Mouse (Mus musculus): ENCODE data around the gene Rcc1l. TPM values are rescaled to one million over a fixed set of nuclear protein-coding genes. Genes with fewer than 3 reads are reported as not detected.

Gene Rcc1l
- polyA plus RNA-seq, 1 experiment = 14.5 TPM

GRCm38 (mm10) chr5:134147194-134147753, 29.3 kb downstream of the Rcc1l start:
- no peak overlapping the region for H3K4me3 ChIP-seq (ENCODE audit: insufficient read depth, low read length)
- no peaks in the 10 kb centered on the region for H3K4me1 ChIP-seq (ENCODE audit: control insufficient read depth, insufficient read depth, low read length)
- TF ChIP-seq POLR2A (IDR thresholded peaks at IDR 0.05; ENCODE audit: extremely low read depth, insufficient read depth, low read length) (no peak), CTCF (IDR thresholded peaks at IDR 0.05; ENCODE audit: extremely low read depth, insufficient read depth, low read length) (no peak)
- no peak overlapping the region for H3K27ac ChIP-seq (ENCODE audit: insufficient read depth, low read length)

DNA sequence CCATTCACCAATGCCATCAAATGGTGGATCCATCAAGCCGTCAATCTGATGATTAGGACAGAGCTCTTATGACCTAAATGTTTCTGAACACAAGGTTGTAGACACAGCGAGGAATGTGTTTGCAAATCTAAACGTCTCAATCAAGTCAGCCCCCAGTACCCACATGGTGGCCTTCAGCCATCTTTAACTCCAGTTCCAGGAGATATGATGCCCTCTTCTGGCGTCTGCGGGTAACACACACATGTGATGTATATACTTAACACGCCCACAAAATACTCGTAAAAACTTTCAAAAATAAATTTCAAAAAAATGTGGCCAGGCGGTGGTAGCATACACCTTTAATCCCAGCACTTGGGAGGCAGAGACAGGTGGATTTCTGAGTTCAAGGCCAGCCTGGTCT, 31.6 kb downstream of the Rcc1l start:
- no peak overlapping the region for H3K27ac ChIP-seq (ENCODE audit: insufficient read depth, low read length)
- no peaks in the 10 kb centered on the region for H3K4me1 ChIP-seq (ENCODE audit: control insufficient read depth, insufficient read depth, low read length)
- TF ChIP-seq POLR2A (IDR thresholded peaks at IDR 0.05; ENCODE audit: extremely low read depth, insufficient read depth, low read length) (no peak), CTCF (IDR thresholded peaks at IDR 0.05; ENCODE audit: extremely low read depth, insufficient read depth, low read length) (no peak)
- H3K4me3 ChIP-seq (ENCODE audit: insufficient read depth, low read length) = no peak overlapping the region

DNA sequence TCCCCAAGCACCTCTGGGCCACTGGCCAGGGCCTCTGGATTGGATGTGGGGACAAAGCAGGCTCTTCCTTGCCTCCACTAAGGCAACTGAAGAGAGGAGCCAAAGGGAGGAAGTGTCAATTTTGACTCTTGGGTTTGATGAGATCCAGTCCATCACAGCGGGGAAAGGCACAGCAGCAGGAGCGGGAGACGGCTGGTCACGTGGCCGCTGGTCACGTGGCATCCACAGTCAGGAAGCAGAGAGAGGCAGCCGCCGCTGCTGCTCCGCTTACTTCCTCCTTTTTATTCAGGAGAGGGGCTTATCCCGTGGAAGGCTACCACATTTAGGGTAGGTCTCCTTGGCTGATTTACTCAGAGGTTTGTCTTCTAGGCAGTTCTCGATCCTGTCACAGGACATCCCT, 34.2 kb downstream of the Rcc1l start:
- no peaks in the 10 kb centered on the region for H3K4me1 ChIP-seq (ENCODE audit: control insufficient read depth, insufficient read depth, low read length)

DNA sequence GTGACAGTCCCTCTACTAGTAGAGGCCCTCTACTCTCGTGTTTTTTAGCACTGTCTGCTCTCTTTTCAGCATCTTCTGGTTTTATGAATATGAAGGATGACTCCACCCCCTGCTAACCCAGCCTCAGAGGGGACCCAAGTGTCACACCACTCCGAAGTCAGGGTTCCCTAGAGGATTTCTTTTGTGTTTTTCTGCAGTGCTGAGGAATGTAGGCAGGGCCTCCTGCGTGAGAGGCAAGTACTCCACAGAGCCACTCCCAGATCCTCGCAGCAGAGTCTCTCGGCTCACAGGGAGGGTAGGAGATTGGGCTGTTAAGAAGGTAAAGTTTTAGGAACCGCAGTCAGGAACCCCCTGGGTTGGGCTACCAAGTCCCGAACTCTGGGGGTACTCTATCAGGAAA, 35.3 kb downstream of the Rcc1l start:
- no peaks in the 10 kb centered on the region for H3K4me1 ChIP-seq (ENCODE audit: control insufficient read depth, insufficient read depth, low read length)
- TF ChIP-seq CTCF (IDR thresholded peaks at IDR 0.05; ENCODE audit: extremely low read depth, insufficient read depth, low read length) = no peak
- no peak for TF ChIP-seq POLR2A (IDR thresholded peaks at IDR 0.05; ENCODE audit: extremely low read depth, insufficient read depth, low read length)
- H3K27ac ChIP-seq (ENCODE audit: insufficient read depth, low read length) = no peak overlapping the region
- H3K4me3 ChIP-seq (ENCODE audit: insufficient read depth, low read length) = no peak overlapping the region

More for the DNA sequence above, 34.2 kb downstream of the Rcc1l start:
- no peak overlapping the region for H3K27ac ChIP-seq (ENCODE audit: insufficient read depth, low read length)
- TF ChIP-seq CTCF (IDR thresholded peaks at IDR 0.05; ENCODE audit: extremely low read depth, insufficient read depth, low read length) = no peak
- no peak for TF ChIP-seq POLR2A (IDR thresholded peaks at IDR 0.05; ENCODE audit: extremely low read depth, insufficient read depth, low read length)
- H3K4me3 ChIP-seq (ENCODE audit: insufficient read depth, low read length) = no peak overlapping the region

- no peak for TF ChIP-seq POLR2A (IDR thresholded peaks at IDR 0.05; ENCODE audit: extremely low read depth, insufficient read depth, low read length)
- TF ChIP-seq CTCF (IDR thresholded peaks at IDR 0.05; ENCODE audit: extremely low read depth, insufficient read depth, low read length) = no peak
- no peak overlapping the region for H3K4me3 ChIP-seq (ENCODE audit: insufficient read depth, low read length)
- H3K4me1 ChIP-seq (ENCODE audit: control insufficient read depth, insufficient read depth, low read length) = no peaks in the 10 kb centered on the region
- no peak overlapping the region for H3K27ac ChIP-seq (ENCODE audit: insufficient read depth, low read length)
Measured at GRCm38 (mm10) chr5:134139429-134139828, 37.1 kb downstream of the Rcc1l start.

DNA sequence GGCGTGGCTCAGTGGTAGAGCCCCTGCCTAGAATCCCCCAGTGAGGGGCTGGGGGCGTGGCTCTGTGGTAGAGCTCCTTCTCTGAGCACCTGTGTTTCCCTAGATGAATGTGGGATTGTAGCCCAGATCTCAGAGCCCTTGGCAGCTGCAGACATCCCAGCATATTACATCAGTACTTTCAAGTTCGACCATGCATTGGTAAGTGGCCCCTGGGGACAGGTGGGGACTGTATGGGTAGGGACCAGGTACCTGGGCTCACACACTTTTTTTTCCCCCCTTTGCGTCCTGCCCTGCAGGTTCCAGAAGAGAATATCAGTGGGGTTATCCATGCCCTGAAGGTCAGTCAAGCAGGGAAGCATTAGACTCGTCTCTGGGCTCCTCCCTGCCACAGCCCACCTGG, 38.6 kb downstream of the Rcc1l start:
- no peak overlapping the region for H3K27ac ChIP-seq (ENCODE audit: insufficient read depth, low read length)
- no peak overlapping the region for H3K4me3 ChIP-seq (ENCODE audit: insufficient read depth, low read length)
- no peaks in the 10 kb centered on the region for H3K4me1 ChIP-seq (ENCODE audit: control insufficient read depth, insufficient read depth, low read length)
- TF ChIP-seq POLR2A (IDR thresholded peaks at IDR 0.05; ENCODE audit: extremely low read depth, insufficient read depth, low read length) (no peak), CTCF (IDR thresholded peaks at IDR 0.05; ENCODE audit: extremely low read depth, insufficient read depth, low read length) (no peak)

GRCm38 (mm10) chr5:134136022-134136421, 40.6 kb downstream of the Rcc1l start:
- H3K4me1 ChIP-seq (ENCODE audit: control insufficient read depth, insufficient read depth, low read length) = no peaks in the 10 kb centered on the region
- no peak overlapping the region for H3K27ac ChIP-seq (ENCODE audit: insufficient read depth, low read length)
- no peak overlapping the region for H3K4me3 ChIP-seq (ENCODE audit: insufficient read depth, low read length)
- TF ChIP-seq POLR2A (IDR thresholded peaks at IDR 0.05; ENCODE audit: extremely low read depth, insufficient read depth, low read length) = no peak
- no peak for TF ChIP-seq CTCF (IDR thresholded peaks at IDR 0.05; ENCODE audit: extremely low read depth, insufficient read depth, low read length)

DNA sequence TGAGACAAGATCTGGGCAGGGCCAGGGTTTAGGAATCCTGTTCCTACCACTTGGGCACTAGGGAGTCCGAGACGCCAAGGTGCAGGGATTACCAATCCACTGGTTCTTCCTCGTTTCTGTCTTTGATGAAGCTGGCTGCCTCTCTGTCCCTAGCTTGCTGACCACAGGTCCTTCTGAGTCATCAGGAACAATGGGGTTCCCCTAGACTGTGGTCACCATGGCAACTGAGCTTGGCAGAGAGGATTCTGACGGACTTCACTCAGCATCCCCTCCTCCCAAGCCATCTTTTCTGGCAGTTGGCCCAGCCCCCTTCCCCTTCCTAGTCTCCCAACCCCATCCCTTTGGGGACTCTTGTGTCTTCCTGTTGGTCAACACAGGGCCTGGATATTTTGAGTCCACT, 45.0 kb downstream of the Rcc1l start:
- TF ChIP-seq CTCF (IDR thresholded peaks at IDR 0.05; ENCODE audit: extremely low read depth, insufficient read depth, low read length) (no peak), POLR2A (IDR thresholded peaks at IDR 0.05; ENCODE audit: extremely low read depth, insufficient read depth, low read length) (no peak)
- no peak overlapping the region for H3K4me3 ChIP-seq (ENCODE audit: insufficient read depth, low read length)
- no peak overlapping the region for H3K27ac ChIP-seq (ENCODE audit: insufficient read depth, low read length)
- no peaks in the 10 kb centered on the region for H3K4me1 ChIP-seq (ENCODE audit: control insufficient read depth, insufficient read depth, low read length)

GRCm38 (mm10) chr5:134126232-134126631, 50.3 kb downstream of the Rcc1l start:
- no peak for TF ChIP-seq POLR2A (IDR thresholded peaks at IDR 0.05; ENCODE audit: extremely low read depth, insufficient read depth, low read length)
- TF ChIP-seq CTCF (IDR thresholded peaks at IDR 0.05; ENCODE audit: extremely low read depth, insufficient read depth, low read length) = no peak
- H3K4me3 ChIP-seq (ENCODE audit: insufficient read depth, low read length) = no peak overlapping the region
- no peaks in the 10 kb centered on the region for H3K4me1 ChIP-seq (ENCODE audit: control insufficient read depth, insufficient read depth, low read length)
- H3K27ac ChIP-seq (ENCODE audit: insufficient read depth, low read length) = no peak overlapping the region

- TF ChIP-seq POLR2A (IDR thresholded peaks at IDR 0.05; ENCODE audit: extremely low read depth, insufficient read depth, low read length) (no peak), CTCF (IDR thresholded peaks at IDR 0.05; ENCODE audit: extremely low read depth, insufficient read depth, low read length) (no peak)
- no peak overlapping the region for H3K4me3 ChIP-seq (ENCODE audit: insufficient read depth, low read length)
- no peaks in the 10 kb centered on the region for H3K4me1 ChIP-seq (ENCODE audit: control insufficient read depth, insufficient read depth, low read length)
- no peak overlapping the region for H3K27ac ChIP-seq (ENCODE audit: insufficient read depth, low read length)
Measured at GRCm38 (mm10) chr5:134123846-134124245, 52.7 kb downstream of the Rcc1l start.

Measured in cortical plate, adult 2 months (tissue).